Mouse (Mus musculus): Measurements from ENCODE around the gene Plxnb2.

DNA sequence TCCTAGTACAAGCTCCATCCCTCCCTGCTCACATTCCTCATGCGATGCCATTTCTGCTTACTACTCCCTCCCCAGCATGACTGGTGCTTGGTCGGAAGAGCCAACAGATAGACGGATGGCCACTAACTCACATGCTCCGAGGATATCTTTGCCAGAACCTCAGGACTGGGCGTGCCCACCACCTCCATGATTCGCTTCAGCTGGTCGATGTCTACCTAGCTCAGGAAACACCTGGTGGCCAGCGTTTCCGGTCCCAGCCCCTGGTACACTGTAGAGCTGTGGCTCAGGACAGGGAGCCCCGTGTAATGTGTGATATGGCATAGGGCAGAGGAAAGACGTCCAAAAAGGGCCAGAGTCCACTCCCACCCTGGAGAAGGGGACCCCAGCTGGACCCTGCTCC is 35.6 kb downstream of the Plxnb2 start:
- TF ChIP-seq CTCF (IDR thresholded peaks at IDR 0.05; ENCODE audit: low read depth, low read length): no peak
- TF ChIP-seq GATA1 (IDR thresholded peaks at IDR 0.05; ENCODE audit: borderline replicate concordance, low read length): no peak
- no peak for TF ChIP-seq TAL1 (conservative IDR thresholded peaks at IDR 0.05; ENCODE audit: low read depth, low read length)
- no peak for TF ChIP-seq POLR2AphosphoS5 (IDR thresholded peaks at IDR 0.05; ENCODE audit: insufficient replicate concordance, low read depth, low read length)
- no peak for TF ChIP-seq GATA2 (IDR thresholded peaks at IDR 0.05; ENCODE audit: borderline replicate concordance, low read depth, low read length)
